ENCODE assay signal across 8 mouse cellular contexts in genomic region chr9:22054411-22055076, GRCm38 (mm10). TPM values are rescaled to one million over a fixed set of nuclear protein-coding genes. Genes with fewer than 3 reads are reported as not detected.
DNase-seq lines count a peak whose midpoint lies in the region; ATAC-seq and TF ChIP-seq lines count a peak whose summit lies in the region.

No protein-coding gene starts in this region.

- 3% methylated on average over 32 of the region's 32 CpGs for WGBS in limb, embryonic 10.5 days
- WGBS in midbrain, embryonic 12.5 days = 2% methylated on average over 32 of the region's 32 CpGs
- 4% methylated on average over 32 of the region's 32 CpGs for WGBS in spleen, adult 2 months

- H3K27ac ChIP-seq in gastrocnemius, adult 2 months = no peak overlapping the region
- no peak overlapping the region for H3K27ac ChIP-seq in limb, embryonic 10.5 days
- H3K27ac ChIP-seq in midbrain, embryonic 12.5 days (replicated peaks) = peak overlapping the region; percentile 36; the same call in 1 of the 2 replicates
- H3K27ac ChIP-seq in spleen, adult 2 months (ENCODE audit: insufficient read depth, low read length) = no peak overlapping the region

- ATAC-seq in common myeloid progenitor, adult 5-6 weeks (replicated peaks; ENCODE audit: low read depth, poor library complexity, severe bottlenecking) = peak; percentile 80
- ATAC-seq in granulocyte monocyte progenitor cell, adult 5-6 weeks (replicated peaks; ENCODE audit: poor library complexity, severe bottlenecking) = peak; percentile 61
- ATAC-seq in midbrain, embryonic 12.5 days (ENCODE audit: low FRiP score, low read depth) = peak; percentile 11; the same call in 1 of the 2 replicates

- H3K4me1 ChIP-seq in limb, embryonic 10.5 days = peaks cover 32% of the 10 kb centered on the region
- H3K4me1 ChIP-seq in midbrain, embryonic 12.5 days = peaks cover 23% of the 10 kb centered on the region
- peaks cover 16% of the 10 kb centered on the region for H3K4me1 ChIP-seq in spleen, adult 2 months (ENCODE audit: control insufficient read depth, insufficient read depth, insufficient read length)

- peaks cover 74% of the 10 kb centered on the region for H3K27me3 ChIP-seq in limb, embryonic 10.5 days (ENCODE audit: low read depth, poor library complexity, severe bottlenecking)
- H3K27me3 ChIP-seq in midbrain, embryonic 12.5 days = peaks cover 47% of the 10 kb centered on the region
- peaks cover 23% of the 10 kb centered on the region for H3K27me3 ChIP-seq in spleen, adult 2 months (ENCODE audit: control insufficient read depth, insufficient read depth, low read length)

- peak overlapping the region; percentile 41 for H3K4me3 ChIP-seq in gastrocnemius, adult 2 months
- peak overlapping the region; percentile 27 for H3K4me3 ChIP-seq in limb, embryonic 10.5 days
- peak overlapping the region; percentile 13 for H3K4me3 ChIP-seq in midbrain, embryonic 12.5 days
- H3K4me3 ChIP-seq in spleen, adult 2 months (ENCODE audit: extremely low read depth, insufficient read depth, insufficient read length) = peak overlapping the region; percentile 15; the same call in 1 of the 2 replicates

- peaks cover 31% of the 10 kb centered on the region for H3K36me3 ChIP-seq in limb, embryonic 10.5 days
- peaks cover 27% of the 10 kb centered on the region for H3K36me3 ChIP-seq in midbrain, embryonic 12.5 days
- peaks cover 12% of the 10 kb centered on the region for H3K36me3 ChIP-seq in spleen, adult 2 months (ENCODE audit: control insufficient read depth, insufficient read depth, low read length)

- H3K9me3 ChIP-seq in limb, embryonic 10.5 days (replicated peaks) = no peaks in the 10 kb centered on the region
- no peaks in the 10 kb centered on the region for H3K9me3 ChIP-seq in midbrain, embryonic 12.5 days

- H3K4me2 ChIP-seq in midbrain, embryonic 12.5 days (replicated peaks) = peak overlapping the region; percentile 45

- no peak overlapping the region for H3K9ac ChIP-seq in midbrain, embryonic 12.5 days (replicated peaks)

- TF ChIP-seq POLR2A in spleen, adult 2 months (IDR thresholded peaks at IDR 0.05; ENCODE audit: low read depth, low read length) = no peak

- DNase-seq in gastrocnemius, adult 2 months = peak; percentile 57
- DNase-seq in gastrocnemius, postnatal 25 days = no peak
- DNase-seq in kidney, adult 18-20 months = peak; percentile 76
- peak; percentile 81 for DNase-seq in limb, embryonic 10.5 days (ENCODE audit: low spot score)
- DNase-seq in spleen, adult 2 months (ENCODE audit: low read depth in 1 of 2, low spot score in 2 of 2) = peak; percentile 69 to 73

- intact Hi-C loops in gastrocnemius, adult 2 months (cut with DNase I) = no loop called here

- TF ChIP-seq CTCF in gastrocnemius, adult 2 months (IDR thresholded peaks at IDR 0.05) = peak; percentile 49
- peak; percentile 64; the same call in 1 of the 2 replicates for TF ChIP-seq CTCF in spleen, adult 2 months (IDR thresholded peaks at IDR 0.05; ENCODE audit: extremely low read depth, insufficient read depth, insufficient read length, insufficient replicate concordance)

RNA-seq across cellular contexts. Expression of gene Elavl3, which starts 2.7 kb away (rescaled TPM):
- total RNA-seq in gastrocnemius, adult 2 months (2021) = not detected
- total RNA-seq in gastrocnemius, postnatal 25 days (2021) = under 1 TPM in 1 of 2 experiments, not detected in 1; 0.11 TPM
- total RNA-seq in common myeloid progenitor, adult 5-6 weeks (2017) = not detected in 2 replicates
- not detected in 2 replicates for total RNA-seq in granulocyte monocyte progenitor cell, adult 5-6 weeks (2014; fragmentation: Nextera tagmentation)
- 0.31 TPM in 1 of 2 replicates, not detected in the other for total RNA-seq in granulocyte monocyte progenitor cell, adult 5-6 weeks (2017)
- 0.06 and 0.10 TPM in 2 replicates for polyA plus RNA-seq in limb, embryonic 10.5 days (2016; fragmentation: Nextera tagmentation; extraction: Ambion mirVana)
- polyA plus RNA-seq in midbrain, embryonic 12.5 days (2016; fragmentation: Nextera tagmentation; extraction: Ambion mirVana) = 60.4 and 61.9 TPM in 2 replicates
- polyA plus RNA-seq in spleen, adult 2 months (2012; rRNA removed) = not detected in 2 replicates

RNA-seq across cellular contexts. Expression of gene Gm49318, which starts 16.5 kb away (rescaled TPM):
- not detected for total RNA-seq in gastrocnemius, adult 2 months (2021)
- not detected for total RNA-seq in gastrocnemius, postnatal 25 days (2021)
- not detected in 2 replicates for total RNA-seq in common myeloid progenitor, adult 5-6 weeks (2017)
- not detected in 2 replicates for total RNA-seq in granulocyte monocyte progenitor cell, adult 5-6 weeks (2014; fragmentation: Nextera tagmentation)
- total RNA-seq in granulocyte monocyte progenitor cell, adult 5-6 weeks (2017) = not detected in 2 replicates
- polyA plus RNA-seq in limb, embryonic 10.5 days (2016; fragmentation: Nextera tagmentation; extraction: Ambion mirVana) = not detected in 2 replicates
- not detected in 2 replicates for polyA plus RNA-seq in midbrain, embryonic 12.5 days (2016; fragmentation: Nextera tagmentation; extraction: Ambion mirVana)
- not detected in 2 replicates for polyA plus RNA-seq in spleen, adult 2 months (2012; rRNA removed)

RNA-seq across cellular contexts. Expression of gene Zfp653, which starts 16.6 kb away (rescaled TPM):
- 1 to 10 TPM; 4.3 to 4.4 TPM for total RNA-seq in gastrocnemius, adult 2 months (2021)
- 1 to 10 TPM; 2.5 to 2.6 TPM for total RNA-seq in gastrocnemius, postnatal 25 days (2021)
- total RNA-seq in common myeloid progenitor, adult 5-6 weeks (2017) = 5.7 and 7.9 TPM in 2 replicates
- 6.2 and 8.7 TPM in 2 replicates for total RNA-seq in granulocyte monocyte progenitor cell, adult 5-6 weeks (2014; fragmentation: Nextera tagmentation)
- total RNA-seq in granulocyte monocyte progenitor cell, adult 5-6 weeks (2017) = 5.8 and 9.3 TPM in 2 replicates
- 11.0 TPM in 2 replicates for polyA plus RNA-seq in limb, embryonic 10.5 days (2016; fragmentation: Nextera tagmentation; extraction: Ambion mirVana)
- 19.0 and 21.2 TPM in 2 replicates for polyA plus RNA-seq in midbrain, embryonic 12.5 days (2016; fragmentation: Nextera tagmentation; extraction: Ambion mirVana)
- polyA plus RNA-seq in spleen, adult 2 months (2012; rRNA removed) = 21.6 and 28.1 TPM in 2 replicates

RNA-seq across cellular contexts. Expression of gene Ecsit, which starts 30.7 kb away (rescaled TPM):
- total RNA-seq in gastrocnemius, adult 2 months (2021) = 10 to 100 TPM; 84.5 to 96.6 TPM
- total RNA-seq in gastrocnemius, postnatal 25 days (2021) = 10 to 100 TPM; 79.5 to 83.6 TPM
- total RNA-seq in common myeloid progenitor, adult 5-6 weeks (2017) = 16.6 and 23.6 TPM in 2 replicates
- 21.1 and 29.5 TPM in 2 replicates for total RNA-seq in granulocyte monocyte progenitor cell, adult 5-6 weeks (2014; fragmentation: Nextera tagmentation)
- 28.2 and 30.3 TPM in 2 replicates for total RNA-seq in granulocyte monocyte progenitor cell, adult 5-6 weeks (2017)
- polyA plus RNA-seq in limb, embryonic 10.5 days (2016; fragmentation: Nextera tagmentation; extraction: Ambion mirVana) = 38.9 and 46.4 TPM in 2 replicates
- 35.6 and 40.7 TPM in 2 replicates for polyA plus RNA-seq in midbrain, embryonic 12.5 days (2016; fragmentation: Nextera tagmentation; extraction: Ambion mirVana)
- 21.8 and 30.1 TPM in 2 replicates for polyA plus RNA-seq in spleen, adult 2 months (2012; rRNA removed)

RNA-seq across cellular contexts. Expression of gene Cnn1, which starts 44.5 kb away (rescaled TPM):
- 1 to 10 TPM; 3.0 to 3.5 TPM for total RNA-seq in gastrocnemius, adult 2 months (2021)
- 1 to 10 TPM; 4.2 to 8.1 TPM for total RNA-seq in gastrocnemius, postnatal 25 days (2021)
- total RNA-seq in common myeloid progenitor, adult 5-6 weeks (2017) = not detected in 2 replicates
- not detected in 2 replicates for total RNA-seq in granulocyte monocyte progenitor cell, adult 5-6 weeks (2014; fragmentation: Nextera tagmentation)
- total RNA-seq in granulocyte monocyte progenitor cell, adult 5-6 weeks (2017) = not detected in 2 replicates
- polyA plus RNA-seq in limb, embryonic 10.5 days (2016; fragmentation: Nextera tagmentation; extraction: Ambion mirVana) = 0.89 and 2.4 TPM in 2 replicates
- 6.7 TPM in 2 replicates for polyA plus RNA-seq in midbrain, embryonic 12.5 days (2016; fragmentation: Nextera tagmentation; extraction: Ambion mirVana)
- polyA plus RNA-seq in spleen, adult 2 months (2012; rRNA removed) = 7.2 and 8.0 TPM in 2 replicates

Comparison
In these comparisons a context has a peak if more than half of its experiments do, and no peak if none do; other contexts are left out.
1. ATAC-seq: peak in every context shown above with its lines; median percentile 80 in common myeloid progenitor, adult 5-6 weeks; 61 in granulocyte monocyte progenitor cell, adult 5-6 weeks; 11 in midbrain, embryonic 12.5 days.